Mouse (Mus musculus): ENCODE measurements at regions not wholly inside any gene's neighbourhood (a gene's known extent, or its start where the extent isn't known, plus 50 kb on each side); places are given as distances from the start of the nearest gene placed in this dataset.
A peak's percentile ranks its signal among the peaks of the same experiment; 100 is the strongest.

DNA sequence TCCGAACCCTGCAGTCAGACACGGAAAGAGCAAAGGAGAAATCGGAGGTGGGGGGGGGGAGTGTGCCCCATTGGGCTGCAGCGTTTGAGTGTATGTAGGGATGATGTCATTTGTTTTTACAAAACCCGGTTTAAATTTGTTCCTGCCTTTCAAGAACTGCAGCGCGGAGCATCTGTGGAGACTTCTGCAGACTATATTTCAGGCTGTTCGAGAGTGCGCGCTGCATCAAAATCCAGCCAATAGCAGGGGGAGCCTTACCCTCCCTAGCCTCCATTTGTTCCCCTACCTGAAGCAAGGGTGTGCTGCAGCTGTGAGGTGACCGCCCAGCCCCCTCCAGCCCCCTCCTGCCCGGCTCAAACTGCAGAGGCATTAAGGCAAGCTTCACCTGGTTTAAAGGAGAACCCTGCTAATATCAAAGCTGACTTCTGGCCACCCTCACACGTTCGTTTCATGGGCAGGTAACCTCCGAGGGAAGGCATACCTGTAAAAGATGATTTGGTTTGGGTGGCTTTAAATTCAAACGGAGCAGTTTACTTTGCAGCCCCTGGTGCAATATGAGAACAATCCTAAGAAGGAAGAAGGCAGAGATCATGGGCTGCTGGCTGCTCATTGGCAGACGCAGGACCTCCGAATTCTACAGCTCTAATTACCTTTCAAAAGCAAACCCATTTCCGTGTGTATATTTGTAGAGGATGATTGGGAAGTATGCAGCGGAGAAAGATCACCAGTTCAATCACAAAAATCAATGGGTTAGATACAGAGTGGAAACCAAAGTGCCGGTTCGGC lies 193.3 kb upstream of the Klf12 start:
- peak; percentile 57 for DNase-seq (ENCODE audit: low spot score)
- peak overlapping the region; percentile 2; the same call in 1 of the 2 replicates for H3K27ac ChIP-seq
- H3K36me3 ChIP-seq (replicated peaks; ENCODE audit: control insufficient read depth, insufficient read depth), result no peaks in the 10 kb centered on the region
- WGBS, result 11% methylated on average over 22 of the region's 22 CpGs
- H3K27me3 ChIP-seq (ENCODE audit: control insufficient read depth, insufficient read depth, low read length), result no peaks in the 10 kb centered on the region
- H3K4me3 ChIP-seq (replicated peaks; ENCODE audit: low read length), result peak overlapping the region; percentile 35
- no peaks in the 10 kb centered on the region for H3K9me3 ChIP-seq (ENCODE audit: control insufficient read depth, low read length)
- no peaks in the 10 kb centered on the region; the same call in 1 of the 2 replicates for H3K4me1 ChIP-seq (replicated peaks; ENCODE audit: control insufficient read depth, insufficient read depth, low read length)
- peak overlapping the region; percentile 72 for H3K4me2 ChIP-seq (replicated peaks)
- ATAC-seq (ENCODE audit: low FRiP score), result peak; percentile 93
- H3K9ac ChIP-seq, result peak overlapping the region; percentile 46

DNA sequence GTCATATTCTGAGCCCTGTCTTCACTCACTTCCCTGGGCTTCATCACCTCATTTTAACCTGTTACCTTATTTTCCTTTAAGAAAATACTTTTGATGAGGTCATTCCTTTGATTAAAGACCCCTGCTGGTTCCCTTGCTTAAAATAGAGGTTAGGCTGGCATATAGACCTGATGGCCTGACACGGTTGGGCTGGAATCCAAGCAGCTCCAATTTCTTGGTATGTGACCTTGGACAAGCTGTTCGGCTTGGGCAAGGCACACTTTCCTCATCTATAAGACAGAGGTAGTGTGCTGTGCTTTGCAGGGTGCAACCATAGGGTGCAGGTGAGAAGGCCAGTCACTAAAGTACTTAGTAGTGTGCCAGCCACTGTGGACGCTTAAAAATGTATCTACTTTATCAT lies 183.8 kb upstream of the Klf12 start:
- Histone ChIP-seq H3K9me3 (ENCODE audit: control insufficient read depth, low read length) (no peaks in the 10 kb centered on the region), H3K36me3 (replicated peaks; ENCODE audit: control insufficient read depth, insufficient read depth) (no peaks in the 10 kb centered on the region), H3K4me1 (replicated peaks; ENCODE audit: control insufficient read depth, insufficient read depth, low read length) (no peaks in the 10 kb centered on the region), H3K9ac (no peak overlapping the region), H3K27ac (no peak overlapping the region), H3K4me2 (replicated peaks) (no peak overlapping the region), H3K4me3 (replicated peaks; ENCODE audit: low read length) (no peak overlapping the region), H3K27me3 (ENCODE audit: control insufficient read depth, insufficient read depth, low read length) (no peaks in the 10 kb centered on the region)
- no peak for DNase-seq (ENCODE audit: low spot score)
- WGBS, result 89% methylated on average over 3 of the region's 3 CpGs
- ATAC-seq (ENCODE audit: low FRiP score), result no peak

DNA sequence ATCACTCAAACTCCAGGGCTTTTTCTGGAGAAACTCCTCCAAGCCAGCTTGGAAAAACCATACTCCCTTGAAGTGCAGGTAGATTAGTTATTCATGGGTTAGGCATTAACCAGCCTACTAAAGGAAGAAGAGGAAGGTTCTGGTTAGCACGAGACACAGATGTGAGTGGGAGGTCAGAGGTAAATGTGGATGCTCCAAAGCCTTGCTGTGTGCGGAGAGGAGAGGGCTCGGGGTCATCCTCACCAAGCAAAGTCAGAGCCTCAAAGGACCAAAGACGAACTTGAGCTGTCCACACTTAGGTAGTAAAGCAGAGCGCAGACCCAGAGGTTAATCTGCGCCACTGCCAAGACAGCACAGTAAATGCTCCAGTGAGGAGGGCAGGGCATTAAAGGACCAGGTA lies 177.8 kb upstream of the Klf12 start:
- ATAC-seq (ENCODE audit: low FRiP score) (no peak), DNase-seq (ENCODE audit: low spot score) (no peak)
- no peak overlapping the region for H3K27ac ChIP-seq
- no peak overlapping the region for H3K9ac ChIP-seq
- no peak overlapping the region for H3K4me2 ChIP-seq (replicated peaks)
- H3K4me3 ChIP-seq (replicated peaks; ENCODE audit: low read length), result no peak overlapping the region
- H3K27me3 ChIP-seq (ENCODE audit: control insufficient read depth, insufficient read depth, low read length), result no peaks in the 10 kb centered on the region
- peaks cover 42% of the 10 kb centered on the region for H3K4me1 ChIP-seq (replicated peaks; ENCODE audit: control insufficient read depth, insufficient read depth, low read length)
- H3K36me3 ChIP-seq (replicated peaks; ENCODE audit: control insufficient read depth, insufficient read depth), result no peaks in the 10 kb centered on the region
- no peaks in the 10 kb centered on the region for H3K9me3 ChIP-seq (ENCODE audit: control insufficient read depth, low read length)
- WGBS, result 80% methylated on average over 6 of the region's 6 CpGs

DNA sequence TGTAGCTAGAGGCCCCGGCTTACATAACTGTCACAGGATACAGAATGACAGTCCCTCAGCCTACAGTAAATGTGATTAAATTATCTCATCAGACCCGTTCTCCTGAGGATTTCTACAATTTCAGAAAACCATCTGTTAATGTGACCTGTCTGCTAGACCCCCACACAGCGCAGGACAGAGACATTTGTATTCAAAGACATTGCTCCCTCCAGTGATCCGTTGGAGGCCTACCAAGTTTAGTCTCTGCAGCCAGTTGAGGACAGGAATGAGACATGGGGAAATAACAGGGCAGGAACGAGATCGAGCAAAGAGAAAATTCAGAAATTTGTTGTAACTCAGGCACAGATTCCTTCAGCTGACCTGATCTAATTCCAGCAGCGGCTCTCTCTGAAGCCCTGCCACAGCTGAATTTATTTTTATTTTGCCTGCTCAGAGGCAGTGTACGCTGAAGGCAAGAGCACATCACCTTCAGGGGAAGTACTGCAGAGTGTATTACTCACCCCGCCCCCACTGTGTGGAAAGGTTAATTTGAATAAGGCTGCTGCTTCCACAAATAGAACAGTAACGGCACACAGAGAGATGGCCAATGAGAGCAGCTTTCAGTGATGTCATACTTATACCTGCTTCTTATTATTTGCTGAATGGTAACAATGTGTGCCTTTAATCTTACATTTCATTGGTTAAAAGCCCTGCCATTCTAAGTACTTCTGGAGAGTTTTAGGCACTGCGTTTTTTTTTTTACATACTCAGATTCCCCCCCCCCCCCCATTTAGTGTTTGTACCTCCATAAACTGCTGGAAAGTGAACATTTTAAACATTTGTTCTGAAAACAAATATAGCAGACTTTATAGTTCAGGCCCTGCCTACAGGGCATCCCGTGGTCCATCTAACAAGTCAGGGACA lies 176.9 kb upstream of the Klf12 start:
- Histone ChIP-seq H3K4me2 (replicated peaks) (peak overlapping the region; percentile 36), H3K9ac (0 out of 2 replicates have a peak overlapping the region, but pooled peaks have one; percentile 1), H3K36me3 (replicated peaks; ENCODE audit: control insufficient read depth, insufficient read depth) (no peaks in the 10 kb centered on the region)

DNA sequence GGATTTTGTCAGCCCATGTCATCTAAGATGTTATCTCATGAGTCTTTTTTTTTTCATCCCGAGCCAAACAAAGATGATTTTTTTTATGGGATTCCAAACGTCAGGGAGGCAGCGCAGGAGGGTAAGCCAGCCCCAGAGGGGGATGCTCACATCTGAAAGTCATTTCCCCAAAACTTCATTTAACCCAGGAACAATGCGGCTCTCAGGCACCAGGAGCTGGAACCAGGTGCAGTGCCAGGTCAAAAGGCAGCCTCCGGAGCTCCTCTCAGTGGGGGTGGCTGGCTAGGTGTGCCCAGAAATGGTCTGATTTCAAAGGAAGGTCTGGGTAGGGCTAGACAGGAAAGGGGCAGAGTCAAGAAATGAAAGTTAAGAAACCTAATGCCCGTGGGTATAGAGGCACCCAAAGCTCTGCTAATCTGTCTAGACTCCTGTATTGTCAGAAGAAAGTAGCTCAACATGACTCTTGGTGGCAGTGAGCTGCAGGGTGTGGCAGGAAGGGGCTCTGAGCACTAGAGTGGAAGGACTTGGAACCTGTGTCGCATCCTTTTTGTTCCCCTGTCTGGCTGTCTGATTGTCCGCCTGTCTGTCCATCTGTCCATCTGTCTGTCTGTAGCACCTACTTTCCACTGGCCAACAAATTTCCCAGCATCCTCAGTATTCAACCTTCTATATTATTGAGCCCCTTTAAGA lies 175.3 kb upstream of the Klf12 start:
- Histone ChIP-seq H3K36me3 (replicated peaks; ENCODE audit: control insufficient read depth, insufficient read depth) (no peaks in the 10 kb centered on the region), H3K4me1 (replicated peaks; ENCODE audit: control insufficient read depth, insufficient read depth, low read length) (peaks cover 42% of the 10 kb centered on the region), H3K9ac (peak overlapping the region; percentile 22; the same call in 1 of the 2 replicates), H3K4me3 (replicated peaks; ENCODE audit: low read length) (no peak overlapping the region), H3K9me3 (ENCODE audit: control insufficient read depth, low read length) (no peaks in the 10 kb centered on the region), H3K27ac (peak overlapping the region; percentile 78), H3K4me2 (replicated peaks) (peak overlapping the region; percentile 47), H3K27me3 (ENCODE audit: control insufficient read depth, insufficient read depth, low read length) (no peaks in the 10 kb centered on the region)
- ATAC-seq (ENCODE audit: low FRiP score) (no peak), DNase-seq (ENCODE audit: low spot score) (peak; percentile 33)
- WGBS, result 15% methylated on average over 8 of the region's 8 CpGs

More for the DNA sequence above, 176.9 kb upstream of the Klf12 start:
- DNase-seq (ENCODE audit: low spot score), result peak; percentile 84
- peak; percentile 89 for ATAC-seq (ENCODE audit: low FRiP score)
- Histone ChIP-seq H3K27me3 (ENCODE audit: control insufficient read depth, insufficient read depth, low read length) (no peaks in the 10 kb centered on the region), H3K4me3 (replicated peaks; ENCODE audit: low read length) (no peak overlapping the region), H3K27ac (peak overlapping the region; percentile 78), H3K4me1 (replicated peaks; ENCODE audit: control insufficient read depth, insufficient read depth, low read length) (peaks cover 42% of the 10 kb centered on the region), H3K9me3 (ENCODE audit: control insufficient read depth, low read length) (no peaks in the 10 kb centered on the region)
- 29% methylated on average over 12 of the region's 12 CpGs for WGBS

DNA sequence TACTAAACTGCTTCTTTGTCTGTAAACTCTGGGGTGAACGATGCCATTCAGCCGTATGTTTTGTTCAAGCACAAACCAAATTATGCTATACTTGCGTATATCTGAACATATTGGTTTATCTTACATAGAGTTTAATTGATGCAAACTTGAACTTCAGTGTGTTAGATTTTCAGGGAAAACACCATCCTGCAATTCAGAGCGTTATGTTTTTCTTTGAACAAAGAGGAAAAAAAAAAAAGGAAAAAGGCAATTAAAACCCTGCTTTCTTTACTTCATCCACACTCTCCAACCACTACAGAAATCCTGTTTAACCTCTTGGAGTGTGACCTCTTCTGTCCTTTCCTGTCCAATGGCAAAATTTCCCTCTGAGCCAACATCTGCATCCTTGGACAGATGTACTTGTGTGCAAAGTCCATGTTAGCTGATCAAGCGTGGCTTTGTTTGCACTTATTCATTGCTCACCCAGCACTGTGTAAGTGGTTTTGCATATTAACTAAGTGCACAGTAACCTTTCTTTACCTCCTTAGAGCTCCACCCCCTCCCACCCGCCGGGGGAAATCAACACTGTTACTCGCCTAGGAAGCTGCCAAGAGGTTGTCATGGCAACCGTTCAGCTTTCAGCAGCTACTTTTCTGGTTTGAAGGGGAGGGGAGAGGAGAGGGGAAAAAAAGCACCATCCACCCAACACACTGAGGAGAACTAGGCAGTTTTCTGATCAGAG lies 174.4 kb upstream of the Klf12 start:
- DNase-seq (ENCODE audit: low spot score), result peak; percentile 95
- Histone ChIP-seq H3K36me3 (replicated peaks; ENCODE audit: control insufficient read depth, insufficient read depth) (no peaks in the 10 kb centered on the region), H3K4me2 (replicated peaks) (peak overlapping the region; percentile 47), H3K9ac (peak overlapping the region; percentile 22; the same call in 1 of the 2 replicates), H3K27me3 (ENCODE audit: control insufficient read depth, insufficient read depth, low read length) (no peaks in the 10 kb centered on the region), H3K4me1 (replicated peaks; ENCODE audit: control insufficient read depth, insufficient read depth, low read length) (peaks cover 42% of the 10 kb centered on the region), H3K9me3 (ENCODE audit: control insufficient read depth, low read length) (no peaks in the 10 kb centered on the region), H3K4me3 (replicated peaks; ENCODE audit: low read length) (no peak overlapping the region), H3K27ac (peak overlapping the region; percentile 78)
- WGBS, result 4% methylated on average over 9 of the region's 9 CpGs
- ATAC-seq (ENCODE audit: low FRiP score), result peak; percentile 94

DNA sequence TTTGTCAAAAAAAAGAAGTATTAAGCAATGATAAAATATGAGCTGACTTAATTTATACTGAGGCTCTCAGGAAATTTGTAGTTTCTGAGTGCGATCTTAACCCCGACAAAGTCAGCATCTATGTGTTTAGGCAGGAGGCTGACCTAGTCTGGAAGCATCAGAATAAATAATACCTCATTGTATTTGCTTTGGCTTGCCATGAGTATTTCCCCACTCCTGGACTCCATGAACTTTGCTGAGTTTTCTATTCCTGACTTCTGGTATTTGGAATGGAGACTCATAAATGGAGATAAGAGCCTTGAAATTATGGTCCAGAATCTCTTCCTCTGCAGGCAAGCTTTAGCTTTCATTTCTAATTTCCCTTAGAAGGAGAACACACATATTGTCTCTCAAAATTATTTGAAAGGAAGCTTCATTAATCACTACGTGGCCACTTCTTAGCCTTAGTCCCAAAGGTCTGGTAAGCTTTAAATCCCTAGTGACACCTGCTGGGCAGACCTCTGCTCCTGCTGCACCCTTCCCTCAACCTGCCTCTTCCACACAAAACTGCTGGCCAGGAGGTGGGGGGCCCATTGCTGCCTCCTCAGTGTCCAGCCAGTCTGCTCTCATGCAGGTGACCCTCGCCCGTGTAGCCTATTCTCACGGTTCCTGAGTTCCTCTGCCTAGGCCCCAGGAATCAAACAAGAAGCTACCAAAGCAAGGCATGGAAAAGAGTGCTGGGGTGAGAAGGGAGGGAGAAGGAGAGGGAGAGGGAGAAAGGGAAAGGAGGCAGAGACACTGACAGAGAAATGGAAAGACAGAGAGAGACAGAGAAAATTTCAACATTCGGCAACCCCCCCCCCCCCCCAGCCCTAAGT lies 173.6 kb upstream of the Klf12 start:
- DNase-seq (ENCODE audit: low spot score), result no peak
- Histone ChIP-seq H3K4me3 (replicated peaks; ENCODE audit: low read length) (no peak overlapping the region), H3K4me1 (replicated peaks; ENCODE audit: control insufficient read depth, insufficient read depth, low read length) (peaks cover 44% of the 10 kb centered on the region), H3K9me3 (ENCODE audit: control insufficient read depth, low read length) (no peaks in the 10 kb centered on the region), H3K9ac (no peak overlapping the region), H3K4me2 (replicated peaks) (no peak overlapping the region), H3K27ac (peak overlapping the region; percentile 78), H3K36me3 (replicated peaks; ENCODE audit: control insufficient read depth, insufficient read depth) (no peaks in the 10 kb centered on the region), H3K27me3 (ENCODE audit: control insufficient read depth, insufficient read depth, low read length) (no peaks in the 10 kb centered on the region)
- ATAC-seq (ENCODE audit: low FRiP score), result no peak
- WGBS, result 33% methylated on average over 7 of the region's 7 CpGs

DNA sequence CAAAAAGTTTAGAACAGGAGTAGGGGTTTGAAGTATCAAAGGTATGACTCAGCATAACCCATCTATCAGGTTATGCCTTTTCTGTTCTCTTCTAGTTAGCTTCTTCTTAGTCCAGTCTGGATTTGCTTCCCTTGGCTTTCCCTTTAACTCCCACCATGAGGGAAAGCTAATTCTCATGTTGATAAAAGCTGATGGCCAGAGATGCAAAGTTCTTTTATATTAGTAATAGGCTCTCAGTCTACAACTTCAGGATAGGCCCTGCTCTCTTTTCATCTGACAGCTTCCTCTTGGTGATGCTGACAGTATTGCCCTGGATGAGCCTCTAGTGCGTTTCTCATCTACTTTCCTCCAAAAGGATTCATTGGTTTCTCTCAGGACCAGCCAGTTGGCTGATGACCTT lies 161.7 kb upstream of the Klf12 start:
- H3K27me3 ChIP-seq (ENCODE audit: control insufficient read depth, insufficient read depth, low read length), result no peaks in the 10 kb centered on the region
- 91% methylated on average over 1 of the region's 1 CpGs for WGBS
- no peak for ATAC-seq (ENCODE audit: low FRiP score)
- H3K9me3 ChIP-seq (ENCODE audit: control insufficient read depth, low read length), result no peaks in the 10 kb centered on the region
- no peak overlapping the region for H3K27ac ChIP-seq
- H3K9ac ChIP-seq, result no peak overlapping the region
- no peak overlapping the region for H3K4me3 ChIP-seq (replicated peaks; ENCODE audit: low read length)
- DNase-seq (ENCODE audit: low spot score), result no peak
- H3K4me1 ChIP-seq (replicated peaks; ENCODE audit: control insufficient read depth, insufficient read depth, low read length), result no peaks in the 10 kb centered on the region
- H3K4me2 ChIP-seq (replicated peaks), result no peak overlapping the region
- H3K36me3 ChIP-seq (replicated peaks; ENCODE audit: control insufficient read depth, insufficient read depth), result no peaks in the 10 kb centered on the region

All from hindbrain, embryonic 14.5 days (tissue).